Mouse (Mus musculus) adrenal gland, postnatal 4 days (tissue): ENCODE results near the gene Gm45234. TPM values are rescaled to one million over a fixed set of nuclear protein-coding genes. Genes with fewer than 3 reads are reported as not detected.

Experiments used
- DNase-seq, 2 experiments: peaks; one replicate each; pipeline ENCODE4 v3.0.0; 2021 to 2022; ENCODE audit warnings: low spot score in 2 of 2, mixed read lengths in 2 of 2
- total RNA-seq, 2 experiments: library from RNA; stranded (reverse); gene quantifications; 2 replicates each; pipeline ENCODE4 v1.2.3; 2021

Gm45234 gene
- total RNA-seq, 2 experiments from 2014 or later = 2.2 TPM; not detected in 1

DNA sequence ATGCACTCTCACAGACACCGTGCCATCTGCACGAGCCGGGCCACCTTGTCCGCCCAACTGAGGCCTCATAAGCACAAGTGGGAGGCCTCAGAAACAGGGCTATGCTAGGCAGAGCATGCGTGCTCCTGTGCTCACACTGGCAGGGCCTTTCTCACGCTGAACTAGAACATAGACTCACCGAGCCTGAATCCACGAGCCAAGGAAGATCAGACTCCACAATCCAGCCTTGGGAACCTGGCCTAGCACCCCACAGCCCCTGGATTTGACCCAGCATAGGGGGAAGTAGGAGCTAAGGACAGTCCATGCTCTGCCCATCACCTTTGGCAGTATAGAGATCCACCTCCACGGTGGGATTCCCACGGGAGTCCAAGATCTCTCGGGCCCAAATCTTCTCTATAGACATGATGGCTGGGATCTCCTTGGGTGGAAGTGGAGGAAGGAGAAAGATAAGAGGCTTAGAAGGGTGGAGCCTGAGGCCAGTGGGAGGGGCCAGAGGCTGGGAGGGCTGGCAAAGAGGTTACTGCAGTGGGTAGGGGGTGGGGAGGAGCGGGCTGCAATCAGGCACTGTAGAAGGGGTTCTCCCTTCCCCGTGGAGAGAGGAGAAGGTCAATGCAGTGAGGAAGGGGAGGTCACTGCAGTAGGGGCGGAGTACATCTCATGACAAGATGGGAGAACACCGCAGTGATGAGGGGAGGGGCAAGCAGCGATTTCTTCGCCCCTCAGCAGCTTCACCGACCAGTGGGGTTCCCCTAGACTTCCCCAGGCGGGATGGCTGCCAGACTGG lies 12.3 kb upstream of the Gm45234 start:
- no peak for DNase-seq

DNA sequence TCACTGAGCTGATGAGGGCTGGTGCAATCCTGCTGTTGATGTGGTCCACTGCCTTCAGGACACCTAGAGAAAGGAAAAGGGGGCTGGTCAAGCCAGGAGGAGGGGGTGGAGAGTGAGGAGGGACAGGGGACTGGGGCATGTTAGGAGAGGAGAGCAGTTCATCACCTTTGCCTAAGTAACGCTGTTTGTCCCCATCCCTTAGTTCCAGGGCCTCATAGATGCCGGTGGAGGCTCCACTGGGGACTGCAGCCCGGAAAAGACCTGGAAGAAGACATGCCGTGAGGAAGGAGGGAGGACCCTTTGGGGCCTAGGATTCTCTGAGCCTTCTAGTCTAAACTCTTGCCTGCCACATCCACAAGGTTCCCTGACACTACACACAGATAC lies 11.7 kb upstream of the Gm45234 start:
- DNase-seq = no peak

DNA sequence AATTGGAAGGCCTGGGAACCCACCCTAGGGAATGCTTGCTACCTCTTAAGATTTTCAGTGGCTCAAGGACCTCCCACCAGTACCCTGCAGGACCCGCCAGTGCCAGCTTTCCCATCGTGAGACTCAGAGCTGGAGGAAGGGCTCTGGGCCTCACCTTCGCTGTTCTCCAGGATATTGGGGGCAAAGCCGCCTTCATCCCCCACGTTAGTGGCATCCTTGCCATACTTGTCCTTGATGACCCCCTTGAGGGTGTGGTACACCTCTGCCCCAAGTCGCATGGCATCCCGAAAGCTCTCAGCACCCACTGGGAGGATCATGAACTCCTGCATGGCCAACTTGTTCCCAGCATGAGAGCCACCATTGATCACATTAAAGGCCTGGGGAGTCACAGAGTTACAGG lies 10.1 kb upstream of the Gm45234 start:
- DNase-seq = no peak

DNA sequence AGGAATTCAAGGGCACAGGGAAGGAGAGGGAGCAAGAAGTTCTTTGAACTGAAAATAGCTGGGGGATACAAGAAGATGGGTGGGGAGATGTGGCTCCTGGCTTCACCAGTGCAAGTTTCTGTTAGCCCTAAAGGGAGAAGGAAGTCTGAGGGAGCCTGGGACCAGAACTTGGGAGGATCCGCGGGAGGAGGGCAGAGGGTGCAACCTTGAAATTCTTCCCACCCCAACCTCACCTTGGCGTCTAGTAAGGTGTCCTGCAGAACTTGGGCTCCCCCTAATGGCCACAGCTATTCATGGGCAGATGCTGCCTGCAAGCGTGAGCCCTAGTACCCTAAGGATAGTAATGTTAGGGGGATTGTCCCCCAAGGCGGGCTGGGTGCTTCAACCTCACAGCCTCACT lies 3.4 kb upstream of the Gm45234 start:
- peak in 1 of 2 experiments; percentile 73 for DNase-seq

DNA sequence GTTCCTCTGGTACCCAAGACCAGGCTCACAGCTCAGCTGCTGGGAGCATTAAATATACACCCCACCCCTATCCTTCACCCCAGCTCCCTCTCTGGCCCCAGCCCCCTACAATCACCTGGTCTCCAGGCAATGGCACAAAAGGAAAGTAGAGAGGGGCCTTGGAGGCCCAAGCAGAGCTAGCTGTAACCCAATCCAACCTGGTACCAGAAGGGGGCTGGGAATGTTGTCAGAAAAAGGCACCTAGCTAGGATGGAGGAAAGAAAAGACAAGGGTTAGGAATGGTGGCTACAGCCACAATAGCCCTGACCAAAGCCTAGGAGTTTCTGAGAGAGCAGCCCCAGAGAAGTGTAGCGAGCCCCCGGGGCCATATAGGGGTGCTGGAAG lies 3.0 kb upstream of the Gm45234 start:
- DNase-seq = no peak

DNA sequence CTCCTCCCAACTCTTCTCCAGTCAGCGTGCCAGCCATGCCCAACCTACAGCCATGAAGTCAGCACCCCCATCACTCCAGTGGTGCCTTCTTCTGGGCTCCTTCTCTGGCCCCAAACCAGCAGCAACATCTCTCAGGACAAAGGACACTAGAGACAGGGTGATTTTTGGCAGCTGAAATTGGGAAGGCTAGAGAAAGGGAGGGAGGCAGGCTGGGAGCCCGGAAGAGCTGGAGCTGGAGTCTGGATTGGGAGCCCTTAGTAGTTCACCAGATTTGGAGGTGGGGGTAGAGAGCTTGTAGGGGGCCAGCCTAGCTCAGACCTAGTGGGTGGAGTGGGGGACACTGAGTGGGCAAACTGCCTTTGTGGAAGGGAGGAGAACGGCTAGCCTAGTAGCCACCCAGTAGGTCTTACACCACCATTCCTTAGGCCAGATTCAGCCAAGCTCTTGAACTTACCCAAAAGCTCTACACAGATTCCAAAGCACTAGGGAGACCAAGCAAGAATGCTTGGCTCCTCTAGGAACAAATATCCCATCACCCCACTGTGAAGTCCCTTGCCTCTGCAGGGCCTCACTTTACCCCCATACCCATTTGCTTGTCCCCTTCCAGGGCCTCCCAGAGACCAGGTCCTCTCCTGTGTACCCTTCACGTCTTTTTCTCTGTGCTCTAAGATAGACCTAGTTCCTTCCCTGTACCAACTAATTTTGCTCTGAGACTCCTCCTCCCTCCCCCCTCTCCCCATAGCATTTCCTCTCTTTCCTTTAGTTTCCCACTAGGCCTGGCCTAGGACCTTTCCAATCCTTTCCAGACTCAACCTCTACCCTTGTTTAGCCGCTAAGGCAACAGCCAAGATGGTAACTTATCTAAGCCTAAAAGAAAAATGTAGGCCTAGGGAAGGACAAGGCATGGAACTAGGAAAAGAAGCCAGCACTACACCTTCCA lies 2.4 kb upstream of the Gm45234 start:
- DNase-seq = no peak

DNA sequence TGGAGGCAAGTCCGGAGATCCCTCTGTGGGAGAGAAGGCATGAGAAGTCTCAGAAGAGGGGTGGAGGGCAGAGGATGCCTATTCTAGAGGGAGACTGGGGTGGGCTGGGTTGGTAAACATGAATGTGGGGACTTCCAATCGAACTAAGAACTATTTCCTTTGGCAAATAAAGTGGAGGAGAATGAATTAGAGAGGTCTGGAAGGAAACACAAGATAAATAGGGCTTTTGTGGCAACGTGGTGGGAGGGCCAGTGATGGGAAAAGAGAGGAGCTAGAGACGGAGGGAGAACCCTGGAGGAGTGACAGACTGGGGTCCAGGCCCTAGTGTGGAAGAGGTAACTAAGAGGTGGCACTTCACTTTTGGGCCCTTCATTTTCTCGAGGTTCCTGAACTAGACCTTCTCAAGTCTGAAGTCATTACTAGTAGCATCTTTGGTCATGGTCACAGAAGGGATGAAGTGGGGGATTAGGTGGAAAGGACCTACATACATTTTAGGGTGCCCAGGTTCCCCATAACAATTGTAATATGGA lies 1.6 kb upstream of the Gm45234 start:
- no peak for DNase-seq

DNA sequence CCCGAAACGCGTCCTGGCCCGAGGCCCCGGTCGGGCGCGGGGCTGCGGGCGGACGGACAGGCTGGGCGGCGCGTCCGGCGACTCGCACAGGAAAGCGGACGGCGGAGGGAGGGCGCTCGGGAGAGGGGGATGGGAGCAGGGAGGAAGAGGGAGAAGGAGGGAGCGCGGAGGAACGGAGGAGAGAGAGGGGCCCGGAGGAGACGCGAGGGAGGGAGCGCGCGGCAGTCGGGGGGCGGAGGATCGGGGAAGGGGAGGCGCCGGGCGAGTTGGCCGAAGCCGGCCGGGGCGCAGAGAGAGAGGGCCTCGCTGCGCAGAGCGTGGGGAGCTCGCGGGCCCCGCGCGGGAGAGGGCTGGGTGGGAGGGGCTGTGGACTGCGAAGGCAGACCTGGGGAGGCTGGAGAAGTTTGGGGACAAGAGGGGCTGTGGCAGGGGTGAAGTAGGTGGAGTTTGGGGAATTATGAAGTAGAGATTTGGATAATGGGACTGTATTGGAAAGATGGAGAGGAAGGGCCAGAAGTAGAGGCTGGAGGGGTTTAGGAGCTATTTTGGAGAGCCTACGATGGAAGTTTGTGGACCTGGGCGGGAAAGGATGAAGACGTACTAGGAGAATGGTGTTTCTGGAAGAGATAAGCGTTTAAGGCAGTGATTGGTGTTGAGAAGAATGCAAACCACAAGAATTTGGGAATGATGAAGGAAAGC lies 980 bp upstream of the Gm45234 start:
- peak; percentile 69 to 70 for DNase-seq

DNA sequence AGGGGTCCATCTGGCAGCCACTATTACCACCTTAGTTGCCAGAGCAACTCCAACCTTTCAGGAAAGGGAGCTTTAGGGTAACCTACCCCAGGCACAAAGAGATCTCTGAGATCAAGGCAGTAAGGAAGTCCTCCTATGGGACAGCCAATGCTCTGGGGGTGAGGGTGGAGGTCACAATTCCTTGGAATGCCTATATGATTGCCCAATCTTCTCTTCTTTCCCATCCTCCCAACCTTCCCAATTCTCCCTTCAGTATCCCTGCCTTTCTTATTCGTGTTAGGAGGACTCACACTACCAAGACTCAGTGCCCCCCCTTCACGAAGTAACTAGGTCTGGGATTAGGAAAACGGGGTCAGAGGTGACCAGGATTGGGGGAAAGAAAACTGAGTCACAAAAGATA lies 515 bp downstream of the Gm45234 start:
- no peak for DNase-seq

DNA sequence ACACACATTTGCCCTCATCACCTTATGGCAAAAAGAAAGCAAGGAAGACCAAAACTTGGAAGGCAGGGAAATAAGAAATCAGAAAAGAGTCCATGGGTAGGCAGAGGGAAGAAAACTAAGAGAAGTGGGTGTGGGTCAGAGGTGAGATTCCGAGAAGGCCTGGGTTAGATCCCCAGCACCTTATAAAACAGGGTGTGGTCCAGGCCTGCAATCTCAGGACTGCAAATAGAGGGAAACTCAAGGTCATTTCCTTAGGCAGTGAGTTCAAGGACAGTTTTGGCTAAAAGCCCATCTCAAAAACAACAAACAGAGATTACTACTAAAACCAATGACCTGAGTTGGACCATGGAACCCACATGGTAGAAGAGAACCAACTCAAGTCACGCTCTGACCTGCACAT lies 2.0 kb downstream of the Gm45234 start:
- no peak for DNase-seq

DNA sequence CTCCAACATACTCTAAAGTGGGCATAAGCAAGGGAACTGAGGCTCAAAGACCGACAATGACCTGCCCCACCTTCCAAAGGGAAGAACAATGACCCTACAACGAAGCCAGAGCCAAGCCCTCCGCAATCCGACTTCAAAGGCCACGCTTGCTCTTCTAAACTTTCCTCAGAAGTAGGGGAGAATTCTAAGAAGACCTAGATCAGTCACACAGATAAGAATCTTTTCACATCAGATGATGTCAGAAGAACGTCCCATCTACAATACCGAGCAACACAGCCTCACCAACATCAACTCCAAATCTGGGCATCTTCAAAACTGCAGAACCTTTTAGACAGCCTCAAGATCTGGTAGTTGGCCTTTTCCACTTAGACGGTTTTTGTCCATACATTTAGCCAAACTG lies 5.4 kb downstream of the Gm45234 start:
- DNase-seq = no peak

DNA sequence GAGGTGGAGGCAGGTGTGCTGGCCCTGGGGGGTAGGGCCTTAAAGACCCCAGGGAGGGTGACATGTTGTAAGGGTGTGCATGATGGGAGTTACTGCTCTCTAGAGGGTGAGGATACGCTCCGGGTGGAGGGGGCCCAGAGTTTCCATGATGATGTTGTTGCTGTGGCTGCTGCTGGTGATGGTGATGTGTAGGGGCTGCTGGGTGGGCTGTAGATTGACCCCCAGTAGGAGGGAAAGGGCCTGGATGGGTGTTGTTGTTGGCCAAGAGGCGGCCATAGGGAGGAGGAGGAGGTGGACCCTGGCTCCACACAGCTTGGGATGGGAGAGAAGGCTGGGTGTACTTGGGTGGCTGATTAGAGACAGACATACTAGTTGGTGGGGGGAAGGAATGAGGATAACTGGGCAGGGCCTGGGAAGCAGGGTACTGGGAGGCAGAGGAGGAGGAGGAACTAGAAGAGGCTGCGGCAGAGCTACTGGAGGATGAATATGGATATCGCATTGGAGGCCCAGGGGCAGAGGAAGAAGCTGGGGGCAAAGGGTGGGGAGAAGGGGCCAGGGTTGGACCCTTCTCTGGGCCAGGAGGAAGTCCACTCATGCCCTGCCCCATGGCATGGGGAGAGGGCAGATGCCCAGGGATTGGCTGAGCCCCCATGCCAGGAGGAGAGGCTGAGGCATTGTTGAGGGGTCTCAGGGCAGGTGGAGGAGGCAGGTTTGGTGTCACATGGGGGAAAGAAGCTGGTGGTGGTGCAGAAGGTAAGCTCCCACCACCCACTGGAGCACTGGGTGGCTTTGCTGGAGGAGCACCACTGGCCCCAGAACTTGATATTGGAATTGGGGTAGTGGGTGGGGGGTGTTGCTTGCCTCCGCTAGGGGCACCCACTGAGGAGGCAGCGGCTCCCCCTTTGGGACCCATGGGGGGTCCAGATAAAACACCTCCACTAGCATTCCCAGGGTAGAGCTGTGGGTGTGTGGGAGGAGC lies 8.9 kb downstream of the Gm45234 start:
- no peak for DNase-seq

DNA sequence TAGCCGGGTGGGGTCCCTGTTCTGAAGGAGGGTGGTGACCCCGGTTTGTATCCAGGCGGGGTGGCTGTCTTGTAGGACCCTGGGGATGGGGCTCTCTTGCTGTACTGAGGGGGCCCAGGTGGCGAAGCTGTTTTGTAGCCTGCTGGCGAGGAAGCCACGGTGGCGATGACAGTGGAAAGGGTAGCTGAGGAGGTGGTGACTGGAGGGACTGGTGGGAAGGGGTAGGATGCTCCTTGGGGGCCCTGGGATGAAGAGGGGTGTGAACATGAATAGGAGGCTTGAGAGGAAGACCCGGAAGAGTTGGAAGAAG lies 9.6 kb downstream of the Gm45234 start:
- DNase-seq = no peak

DNA sequence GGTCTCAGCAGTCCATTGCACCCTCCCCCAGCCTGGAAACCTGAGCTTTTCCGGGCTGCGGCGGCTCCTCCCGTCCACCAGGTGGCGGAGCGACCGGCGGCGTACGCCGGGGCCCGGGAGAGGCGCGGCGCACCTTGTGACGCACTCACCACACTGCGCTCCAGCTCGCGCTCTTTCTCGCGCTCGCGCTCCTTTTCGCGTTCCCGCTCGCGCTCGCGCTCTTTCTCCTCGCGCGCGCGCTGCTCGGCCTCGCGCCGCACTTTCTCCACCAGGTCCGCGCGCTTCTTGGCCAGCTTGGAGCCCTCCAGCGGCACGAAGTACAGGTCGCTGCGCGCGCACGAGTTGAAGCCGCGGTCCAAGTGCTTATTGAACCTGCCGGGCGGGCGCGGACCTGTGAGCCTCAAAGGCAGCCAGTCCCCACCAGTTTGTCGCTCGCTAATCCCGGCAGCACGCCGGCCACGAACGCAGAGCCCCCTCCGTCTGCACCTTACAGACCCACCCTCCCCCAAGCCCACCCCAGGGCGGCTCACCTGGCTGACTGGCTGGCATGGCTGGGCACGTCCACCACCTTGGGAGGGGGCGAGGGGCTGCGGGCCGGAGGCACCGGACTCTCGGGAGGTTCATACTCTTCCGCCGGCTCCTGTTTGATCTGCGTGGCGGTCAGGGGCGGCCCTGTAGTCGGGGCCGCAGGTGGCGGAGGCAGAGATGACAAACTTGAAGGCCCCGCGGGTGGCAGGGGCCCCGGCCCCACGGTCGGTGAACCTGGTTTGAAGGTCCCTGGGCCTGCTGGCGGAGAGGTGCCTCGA lies 10.1 kb downstream of the Gm45234 start:
- DNase-seq = peak; percentile 91

DNA sequence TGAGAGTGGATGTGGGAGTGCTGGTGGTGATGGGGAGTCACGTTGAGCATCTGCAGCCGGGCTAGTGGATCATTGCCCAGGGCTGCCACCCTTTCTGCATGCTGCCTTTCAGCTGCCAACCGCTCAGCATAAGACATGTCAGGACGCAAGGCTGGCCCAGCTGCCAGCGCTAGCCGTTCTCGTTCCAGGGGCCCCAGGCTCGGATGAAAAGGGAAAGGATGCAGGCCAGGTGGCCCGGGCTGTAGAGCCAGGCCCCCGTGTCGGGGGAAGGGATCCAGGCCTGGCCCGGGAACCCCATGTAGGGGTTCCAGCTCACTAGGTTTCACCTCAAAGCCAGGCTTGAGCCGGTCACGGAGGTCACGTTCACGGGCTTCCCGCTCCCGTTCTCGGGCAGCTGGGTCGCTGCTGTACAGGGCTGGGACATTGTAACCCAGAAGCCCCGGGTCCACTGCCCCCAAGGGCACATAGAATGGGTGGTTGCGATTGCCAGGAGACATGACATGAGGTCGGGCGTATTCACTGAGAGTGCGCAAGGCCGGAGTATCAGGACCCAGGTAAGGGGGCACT lies 11.0 kb downstream of the Gm45234 start:
- no peak for DNase-seq

DNA sequence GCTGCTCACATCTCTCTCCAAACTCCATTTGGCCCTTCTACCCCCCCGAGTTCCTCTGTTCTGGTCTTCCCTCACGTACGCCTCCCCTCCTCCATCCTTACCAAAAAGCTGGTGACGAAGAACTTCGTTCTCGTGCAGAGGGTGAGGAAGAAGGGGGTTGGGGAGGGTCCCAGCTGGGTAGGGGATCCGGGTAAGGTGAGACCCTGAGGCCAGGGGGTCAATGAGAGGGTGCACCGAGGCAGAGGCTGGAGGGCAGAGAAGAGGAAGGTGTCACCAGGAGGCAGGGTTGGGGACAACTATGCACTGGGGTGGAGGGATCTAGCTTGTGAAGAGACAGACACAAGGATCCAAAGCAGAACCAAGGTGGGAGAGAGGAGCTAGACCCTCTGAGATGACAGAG lies 12.2 kb downstream of the Gm45234 start:
- no peak for DNase-seq

DNA sequence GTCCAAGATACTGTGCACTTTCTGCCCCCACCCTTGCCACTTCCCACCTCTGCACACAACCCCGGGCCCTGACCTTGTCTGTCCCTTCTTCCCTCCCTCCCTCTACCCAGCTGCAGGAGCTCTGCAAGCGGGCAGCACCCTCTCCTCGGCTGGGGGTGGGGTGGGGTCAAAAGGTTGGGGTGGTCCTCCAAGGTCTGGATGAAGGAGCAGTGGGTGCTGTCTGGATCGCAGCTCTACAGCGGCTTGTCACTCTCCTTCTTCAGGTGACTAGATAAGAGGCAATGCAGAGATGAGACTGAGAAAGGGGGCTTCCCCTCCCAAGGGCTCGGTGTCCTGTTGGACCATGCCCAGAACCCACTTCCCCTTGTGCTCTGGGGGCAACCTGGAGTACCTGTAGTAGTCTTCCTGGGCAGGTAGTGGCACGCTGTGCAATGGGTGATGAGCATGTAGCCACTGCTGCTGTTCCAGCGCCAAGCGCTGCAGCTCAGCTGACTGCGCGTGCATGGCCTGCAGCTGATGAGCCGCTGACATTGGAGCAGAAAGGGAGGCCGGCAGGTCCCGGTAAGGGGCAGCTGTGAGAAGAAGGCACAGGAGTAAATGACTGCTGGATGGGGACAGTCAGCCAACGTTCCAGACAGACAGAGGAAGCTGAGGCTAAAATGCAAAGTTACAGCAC lies 12.8 kb downstream of the Gm45234 start:
- no peak for DNase-seq

DNA sequence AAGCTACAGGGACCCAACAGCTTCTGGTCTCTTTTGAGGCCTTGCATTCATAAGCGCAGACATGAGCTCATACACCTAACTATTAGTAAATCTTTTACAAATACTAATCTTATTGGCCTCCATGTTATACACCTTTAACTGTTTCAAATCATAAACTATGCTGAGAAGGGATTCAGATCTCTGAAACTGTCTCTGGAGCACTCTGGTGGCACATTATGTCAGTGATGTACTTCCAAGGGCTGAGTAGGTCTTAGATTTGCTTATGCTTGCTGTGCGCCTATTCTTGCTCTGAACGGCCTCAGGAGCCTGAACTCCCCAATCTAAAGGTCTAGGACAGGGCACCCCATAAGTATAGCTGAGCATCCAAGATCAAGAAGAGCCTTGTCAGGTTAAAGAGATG lies 14.0 kb downstream of the Gm45234 start:
- DNase-seq = no peak
